Comparison of ENCODE assay signal across 16 mouse cellular contexts in the genomic region with DNA sequence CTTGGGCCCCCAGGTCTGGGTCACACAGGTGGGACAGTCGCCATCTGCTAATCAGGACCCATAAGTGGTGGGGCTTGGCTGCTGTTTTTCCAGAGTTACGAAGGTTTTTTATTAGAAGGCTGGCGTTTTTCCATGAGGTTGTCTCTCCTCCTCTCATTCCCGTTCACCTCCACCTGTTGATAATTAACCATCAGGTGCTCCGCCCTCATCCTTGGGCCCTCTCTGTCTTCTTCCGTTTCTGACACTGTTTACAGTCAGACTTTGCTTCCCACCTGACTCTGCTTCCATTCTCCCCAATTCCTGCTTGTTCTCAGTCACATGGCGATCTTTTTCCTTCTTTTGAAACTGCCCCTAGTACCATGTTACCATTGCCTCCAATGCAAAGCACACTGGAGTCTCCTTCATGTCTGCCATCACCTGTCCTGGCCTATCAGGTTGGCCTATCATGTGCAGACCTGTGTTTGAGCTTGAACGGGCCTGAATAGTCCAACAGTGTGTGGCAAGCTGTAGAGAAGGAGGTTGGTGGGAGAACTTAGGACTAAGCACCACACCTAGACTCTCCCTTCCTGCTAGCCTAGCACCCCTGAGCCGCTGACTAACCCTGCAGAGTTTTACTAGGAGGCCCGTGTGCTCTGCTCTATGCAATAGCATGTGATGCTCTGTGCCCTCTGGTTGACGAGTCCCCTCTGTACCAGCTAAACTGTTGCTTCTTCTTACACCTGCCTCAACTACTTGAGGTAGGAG.
A peak's percentile ranks its signal among the peaks of the same experiment; 100 is the strongest.
DNase-seq lines count a peak whose midpoint lies in the region; ATAC-seq and TF ChIP-seq lines count a peak whose summit lies in the region.
"Had no signal": no experiment of that assay in that cellular context is flagged by ENCODE, and none has a peak within 500 bp of the region (broad histone marks: within the 10 kb centered on the region; RNA-seq: fewer than 3 reads in every experiment).

No protein-coding gene starts in this region.

- H3K4me3 ChIP-seq in liver, embryonic 13.5 days (replicated peaks): no peak overlapping the region
- H3K4me3 ChIP-seq in liver, embryonic 11.5 days (ENCODE audit: low read depth, low read length): no peak overlapping the region
- no peak overlapping the region for H3K4me3 ChIP-seq in kidney, adult 2 months (ENCODE audit: insufficient read depth, low read depth, low read length)
- no peak overlapping the region for H3K4me3 ChIP-seq in stomach, embryonic 15.5 days (replicated peaks)
- H3K4me3 ChIP-seq: embryonic facial prominence, embryonic 13.5 days; limb, embryonic 10.5 days; midbrain, embryonic 12.5 days; myocyte had no signal

- H3K27ac ChIP-seq in liver, embryonic 13.5 days: no peak overlapping the region
- H3K27ac ChIP-seq in liver, embryonic 11.5 days (ENCODE audit: low read depth, low read length): no peak overlapping the region
- H3K27ac ChIP-seq in kidney, adult 2 months (ENCODE audit: insufficient read depth, low read depth, low read length): peak overlapping the region; percentile 78
- H3K27ac ChIP-seq in stomach, embryonic 15.5 days: peak overlapping the region; percentile 76
- H3K27ac ChIP-seq: embryonic facial prominence, embryonic 13.5 days; limb, embryonic 10.5 days; macrophage; midbrain, embryonic 12.5 days had no signal

- TF ChIP-seq CTCF in kidney, adult 2 months (conservative IDR thresholded peaks at IDR 0.05; ENCODE audit: insufficient read depth, insufficient read length, low read depth, low read length): no peak

- no peak overlapping the region for H3K4me2 ChIP-seq in liver, embryonic 13.5 days
- no peak overlapping the region for H3K4me2 ChIP-seq in liver, embryonic 11.5 days
- H3K4me2 ChIP-seq in stomach, embryonic 15.5 days: peak overlapping the region; percentile 11; the same call in 1 of the 2 replicates
- H3K4me2 ChIP-seq: embryonic facial prominence, embryonic 13.5 days; midbrain, embryonic 12.5 days had no signal

- no peaks in the 10 kb centered on the region for H3K27me3 ChIP-seq in liver, embryonic 13.5 days
- no peaks in the 10 kb centered on the region for H3K27me3 ChIP-seq in liver, embryonic 11.5 days (replicated peaks; ENCODE audit: control insufficient read depth, insufficient read depth, low read length)
- no peaks in the 10 kb centered on the region for H3K27me3 ChIP-seq in kidney, adult 2 months (replicated peaks; ENCODE audit: control insufficient read depth, insufficient read depth, low read length)
- H3K27me3 ChIP-seq in stomach, embryonic 15.5 days (replicated peaks): no peaks in the 10 kb centered on the region
- H3K27me3 ChIP-seq: embryonic facial prominence, embryonic 13.5 days; midbrain, embryonic 12.5 days had no signal

- H3K36me3 ChIP-seq in liver, embryonic 13.5 days: peaks cover 7% of the 10 kb centered on the region; the same call in 1 of the 2 replicates
- H3K36me3 ChIP-seq in liver, embryonic 11.5 days (ENCODE audit: control insufficient read depth, insufficient read depth, low read length): no peaks in the 10 kb centered on the region
- no peaks in the 10 kb centered on the region for H3K36me3 ChIP-seq in kidney, adult 2 months (ENCODE audit: control insufficient read depth, insufficient read depth, low read length)
- no peaks in the 10 kb centered on the region for H3K36me3 ChIP-seq in stomach, embryonic 15.5 days
- H3K36me3 ChIP-seq: limb, embryonic 10.5 days; midbrain, embryonic 12.5 days had no signal

- peaks cover 22% of the 10 kb centered on the region for H3K4me1 ChIP-seq in liver, embryonic 13.5 days (replicated peaks)
- H3K4me1 ChIP-seq in liver, embryonic 11.5 days (replicated peaks; ENCODE audit: control insufficient read depth, insufficient read depth, low read length): no peaks in the 10 kb centered on the region
- H3K4me1 ChIP-seq in kidney, adult 2 months (ENCODE audit: control insufficient read depth, insufficient read depth, low read length): peaks cover 49% of the 10 kb centered on the region
- H3K4me1 ChIP-seq in stomach, embryonic 15.5 days: 0 out of 2 replicates have a peak, but pooled peaks cover 3% of the 10 kb centered on the region
- H3K4me1 ChIP-seq: limb, embryonic 10.5 days; midbrain, embryonic 12.5 days had no signal

- ATAC-seq in liver, embryonic 13.5 days (ENCODE audit: low read depth): peak; percentile 31; the same call in 1 of the 2 replicates
- no peak for ATAC-seq in liver, embryonic 11.5 days (replicated peaks; ENCODE audit: low FRiP score)
- ATAC-seq in stomach, embryonic 15.5 days (ENCODE audit: insufficient read depth, low FRiP score, low read depth): peak; percentile 52; the same call in 1 of the 2 replicates

- no peak for TF ChIP-seq POLR2A in kidney, adult 2 months (IDR thresholded peaks at IDR 0.05; ENCODE audit: low read depth, low read length)

- no peak for DNase-seq in liver, embryonic 13.5 days
- DNase-seq in liver, embryonic 11.5 days (ENCODE audit: low spot score): no peak
- DNase-seq in kidney, adult 2 months: peak; percentile 93
- peak; percentile 90 to 93 for DNase-seq in kidney, postnatal 36 days
- DNase-seq in left cerebral cortex, adult 11 months (ENCODE audit: low spot score): no peak
- no peak for DNase-seq in neural tube, embryonic 10.5 days (ENCODE audit: extremely low spot score, low spot score)
- DNase-seq in T-cell, adult 2 months (ENCODE audit: low spot score): no peak
- DNase-seq: layer of hippocampus, postnatal 36 days; right cerebral cortex, adult 18-20 months; thymus, adult 2 months had no signal

- WGBS in liver, embryonic 13.5 days (ENCODE audit: insufficient replicate concordance): 73% methylated on average over 11 of the region's 11 CpGs
- WGBS in liver, embryonic 11.5 days: 82% methylated on average over 11 of the region's 11 CpGs
- 48% methylated on average over 11 of the region's 11 CpGs for WGBS in kidney, adult 2 months
- WGBS in stomach, embryonic 15.5 days: 62% methylated on average over 11 of the region's 11 CpGs

- no peak overlapping the region for H3K9ac ChIP-seq in liver, embryonic 13.5 days
- H3K9ac ChIP-seq in liver, embryonic 11.5 days (ENCODE audit: low read depth, low read length): no peak overlapping the region
- H3K9ac ChIP-seq in stomach, embryonic 15.5 days: no peak overlapping the region
- H3K9ac ChIP-seq: embryonic facial prominence, embryonic 13.5 days; midbrain, embryonic 12.5 days had no signal

- no peaks in the 10 kb centered on the region for H3K9me3 ChIP-seq in liver, embryonic 13.5 days (replicated peaks)
- no peaks in the 10 kb centered on the region for H3K9me3 ChIP-seq in liver, embryonic 11.5 days (ENCODE audit: control insufficient read depth, low read length)
- H3K9me3 ChIP-seq in stomach, embryonic 15.5 days: no peaks in the 10 kb centered on the region
- H3K9me3 ChIP-seq: embryonic facial prominence, embryonic 13.5 days; limb, embryonic 10.5 days; midbrain, embryonic 12.5 days had no signal

Comparison
In these comparisons a context has a peak if more than half of its experiments do, and no peak if none do; other contexts are left out.
1. DNase-seq: peak in kidney, adult 2 months (single experiment) and kidney, postnatal 36 days (2 of 2); none in liver, embryonic 13.5 days (single experiment), liver, embryonic 11.5 days (single experiment), left cerebral cortex, adult 11 months (single experiment), neural tube, embryonic 10.5 days (single experiment) and T-cell, adult 2 months (single experiment).
2. H3K27ac ChIP-seq: peak in kidney, adult 2 months (single experiment) and stomach, embryonic 15.5 days (single experiment); none in liver, embryonic 13.5 days (single experiment) and liver, embryonic 11.5 days (single experiment).